Mouse (Mus musculus) lung, embryonic 15.5 days (tissue): ENCODE measurements around the gene Amotl1. TPM values are rescaled to one million over a fixed set of nuclear protein-coding genes. Genes with fewer than 3 reads are reported as not detected.

Experiments used
- ATAC-seq: fragments of 200-750 bp; cut with Nextera tagmentation; 2 replicates; pipeline ENCODE4 v1.8.0; 2017; ENCODE audit warnings: moderate number of reproducible peaks, borderline replicate concordance; ENCODE audit not compliant: low FRiP score, low TSS enrichment; ENCODE audit errors: extremely low read depth
- H3K27ac ChIP-seq: fragments of 300-500 bp; sonication (generic); 2 replicates; pipeline ENCODE4 v1.5.1; 2015; ENCODE audit warnings: moderate library complexity, mild to moderate bottlenecking, inconsistent platforms
- H3K27me3 ChIP-seq: fragments of 300-500 bp; sonication (generic); 2 replicates; pipeline ENCODE4 v1.6.1; 2015; ENCODE audit warnings: inconsistent platforms
- H3K36me3 ChIP-seq: fragments of 300-500 bp; sonication (generic); 2 replicates; pipeline ENCODE4 v1.6.1; 2015; ENCODE audit warnings: inconsistent platforms
- H3K4me1 ChIP-seq: fragments of 300-500 bp; sonication (generic); 2 replicates; pipeline ENCODE4 v1.6.1; 2015; ENCODE audit warnings: inconsistent platforms
- H3K4me2 ChIP-seq: fragments of 300-500 bp; sonication (generic); 2 replicates; pipeline ENCODE4 v1.6.1; 2015; ENCODE audit warnings: inconsistent platforms, mild to moderate bottlenecking, moderate library complexity
- H3K4me3 ChIP-seq: fragments of 300-500 bp; sonication (generic); 2 replicates; pipeline ENCODE4 v1.5.1; 2015; ENCODE audit warnings: mild to moderate bottlenecking, inconsistent platforms
- H3K9ac ChIP-seq: fragments of 300-500 bp; sonication (generic); 2 replicates; pipeline ENCODE4 v1.6.1; 2015; ENCODE audit warnings: inconsistent platforms
- H3K9me3 ChIP-seq: fragments of 300-500 bp; sonication (generic); 2 replicates; pipeline ENCODE4 v1.6.1; 2016; ENCODE audit warnings: inconsistent platforms
- WGBS: fragments of 180-500 bp; shearing (Covaris S2); methylation state at CpG from one replicate; pipeline ENCODE4 v1.1.7; 2015; 5-methylcytosine and 5-hydroxymethylcytosine counted together
- polyA plus RNA-seq: library from polyadenylated mRNA; unstranded; fragments of >200 nt; fragmentation: Nextera tagmentation; extraction: Ambion mirVana; gene quantifications from 2 replicates; pipeline ENCODE4 v1.2.1, GENCODE M21; 2015

The Amotl1 gene
- polyA plus RNA-seq, 1 experiment from 2014 or later: 19.1 TPM

GRCm38 (mm10) chr9:14662876-14663275, 18.0 kb upstream of the Amotl1 start:
- H3K4me2 ChIP-seq: no peak overlapping the region
- no peaks in the 10 kb centered on the region for H3K36me3 ChIP-seq
- H3K9ac ChIP-seq: no peak overlapping the region
- H3K9me3 ChIP-seq: no peaks in the 10 kb centered on the region
- H3K27me3 ChIP-seq: no peaks in the 10 kb centered on the region
- H3K27ac ChIP-seq: no peak overlapping the region
- no peak overlapping the region for H3K4me3 ChIP-seq
- no peaks in the 10 kb centered on the region for H3K4me1 ChIP-seq
- ATAC-seq: no peak
- 66% methylated on average over 7 of the region's 7 CpGs for WGBS

DNA sequence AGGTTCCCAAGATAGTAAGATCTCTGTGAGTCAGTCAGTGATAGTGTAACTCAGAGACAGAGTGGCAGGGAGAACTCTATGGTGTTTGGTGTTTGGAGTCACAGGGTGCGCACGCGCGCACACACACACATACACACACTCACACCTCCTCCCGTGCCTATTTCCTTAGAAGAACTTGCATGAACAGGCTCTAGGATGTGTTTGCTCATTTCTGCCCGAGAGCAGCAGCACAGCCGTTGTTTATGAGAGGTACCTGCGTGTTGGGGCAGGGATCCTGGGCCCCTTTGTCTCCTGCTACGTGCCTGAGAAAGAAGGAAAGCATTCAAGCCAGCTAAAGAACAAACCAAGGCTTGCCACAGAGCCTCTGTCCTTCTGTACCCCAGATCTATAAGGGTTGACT, 17.3 kb upstream of the Amotl1 start:
- ATAC-seq: no peak

DNA sequence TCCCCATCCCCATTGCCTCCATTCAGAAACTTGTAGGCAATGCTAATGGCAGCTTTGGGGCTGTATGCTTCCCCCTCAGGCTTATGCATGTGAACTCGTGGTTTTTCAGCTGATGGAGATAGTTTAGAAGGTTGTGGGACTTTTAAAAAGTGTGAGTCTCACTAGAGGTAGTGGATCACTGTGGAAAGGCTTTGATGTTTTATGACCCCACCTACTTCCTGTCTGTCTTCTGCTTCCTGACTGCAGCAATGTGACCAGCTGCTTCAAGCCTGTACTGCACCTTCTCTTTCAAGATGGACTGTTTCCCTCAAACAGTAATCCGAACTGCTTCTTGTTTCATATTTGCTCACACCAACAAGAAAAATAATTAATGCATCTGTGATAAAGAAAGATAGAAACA, 13.1 kb upstream of the Amotl1 start:
- Histone ChIP-seq H3K4me1 (no peaks in the 10 kb centered on the region), H3K9ac (no peak overlapping the region), H3K36me3 (no peaks in the 10 kb centered on the region), H3K27me3 (no peaks in the 10 kb centered on the region), H3K9me3 (no peaks in the 10 kb centered on the region), H3K4me3 (no peak overlapping the region), H3K27ac (no peak overlapping the region), H3K4me2 (no peak overlapping the region)
- ATAC-seq: no peak
- WGBS: 34% methylated on average over 2 of the region's 2 CpGs

More for the DNA sequence above, 17.3 kb upstream of the Amotl1 start:
- Histone ChIP-seq H3K27ac (no peak overlapping the region), H3K9me3 (no peaks in the 10 kb centered on the region), H3K36me3 (no peaks in the 10 kb centered on the region), H3K27me3 (no peaks in the 10 kb centered on the region), H3K4me3 (no peak overlapping the region), H3K9ac (no peak overlapping the region), H3K4me2 (no peak overlapping the region), H3K4me1 (no peaks in the 10 kb centered on the region)
- 78% methylated on average over 9 of the region's 9 CpGs for WGBS

- no peaks in the 10 kb centered on the region for H3K4me1 ChIP-seq
- H3K27ac ChIP-seq: no peak overlapping the region
- 64% methylated on average over 2 of the region's 2 CpGs for WGBS
- H3K36me3 ChIP-seq: no peaks in the 10 kb centered on the region
- H3K27me3 ChIP-seq: no peaks in the 10 kb centered on the region
- no peak overlapping the region for H3K9ac ChIP-seq
- H3K4me2 ChIP-seq: no peak overlapping the region
- no peak for ATAC-seq
- no peaks in the 10 kb centered on the region for H3K9me3 ChIP-seq
- no peak overlapping the region for H3K4me3 ChIP-seq
Measured at GRCm38 (mm10) chr9:14654010-14654409, 9.2 kb upstream of the Amotl1 start.

- Histone ChIP-seq H3K4me2 (no peak overlapping the region), H3K9me3 (no peaks in the 10 kb centered on the region), H3K9ac (no peak overlapping the region), H3K4me3 (no peak overlapping the region), H3K4me1 (no peaks in the 10 kb centered on the region), H3K27me3 (no peaks in the 10 kb centered on the region), H3K27ac (no peak overlapping the region), H3K36me3 (no peaks in the 10 kb centered on the region)
- 55% methylated on average over 1 of the region's 1 CpGs for WGBS
- no peak for ATAC-seq
Measured at GRCm38 (mm10) chr9:14652761-14653160, 7.9 kb upstream of the Amotl1 start.

- no peak overlapping the region for H3K4me3 ChIP-seq
- H3K27ac ChIP-seq: no peak overlapping the region
- no peak overlapping the region for H3K9ac ChIP-seq
- H3K27me3 ChIP-seq: no peaks in the 10 kb centered on the region
- H3K36me3 ChIP-seq: no peaks in the 10 kb centered on the region
- no peak for ATAC-seq
- WGBS: 73% methylated on average over 8 of the region's 8 CpGs
- H3K4me2 ChIP-seq: no peak overlapping the region
- no peaks in the 10 kb centered on the region for H3K9me3 ChIP-seq
- peaks cover 8% of the 10 kb centered on the region; the same call in 1 of the 2 replicates for H3K4me1 ChIP-seq
Measured at GRCm38 (mm10) chr9:14647849-14648248, 3.0 kb upstream of the Amotl1 start.

DNA sequence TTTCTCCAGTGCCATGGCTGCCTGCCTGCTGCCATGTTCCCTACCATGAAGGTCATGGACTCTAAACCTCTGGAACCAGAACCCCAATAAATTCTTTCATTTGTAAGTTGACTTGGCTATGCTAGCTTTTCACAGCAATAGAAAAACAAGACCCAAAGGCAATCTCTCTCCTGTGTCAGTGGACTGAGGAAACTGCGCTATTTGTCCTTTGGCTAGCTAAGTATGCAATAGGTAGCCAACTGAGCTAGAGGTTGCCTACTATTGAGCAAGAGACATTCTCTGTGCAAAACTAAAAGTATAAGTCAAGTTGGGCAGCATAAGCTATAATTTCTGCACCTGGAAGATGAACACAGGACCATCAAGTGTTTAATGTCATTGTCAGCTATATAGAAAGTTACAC, 1.8 kb upstream of the Amotl1 start:
- Histone ChIP-seq H3K9ac (no peak overlapping the region), H3K27ac (no peak overlapping the region), H3K4me3 (no peak overlapping the region), H3K9me3 (no peaks in the 10 kb centered on the region), H3K27me3 (no peaks in the 10 kb centered on the region), H3K4me1 (peaks cover 18% of the 10 kb centered on the region; the same call in 1 of the 2 replicates), H3K4me2 (no peak overlapping the region), H3K36me3 (no peaks in the 10 kb centered on the region)
- ATAC-seq: no peak
- 95% methylated on average over 1 of the region's 1 CpGs for WGBS

- 70% methylated on average over 3 of the region's 3 CpGs for WGBS
- peaks cover 24% of the 10 kb centered on the region; the same call in 1 of the 2 replicates for H3K4me1 ChIP-seq
- no peaks in the 10 kb centered on the region for H3K36me3 ChIP-seq
- no peak for ATAC-seq
- H3K4me3 ChIP-seq: no peak overlapping the region
- no peak overlapping the region for H3K9ac ChIP-seq
- no peak overlapping the region for H3K27ac ChIP-seq
- no peaks in the 10 kb centered on the region for H3K27me3 ChIP-seq
- H3K9me3 ChIP-seq: no peaks in the 10 kb centered on the region
- no peak overlapping the region for H3K4me2 ChIP-seq
Measured at GRCm38 (mm10) chr9:14646061-14646460, 1.2 kb upstream of the Amotl1 start.

- H3K4me2 ChIP-seq: no peak overlapping the region
- H3K36me3 ChIP-seq: no peaks in the 10 kb centered on the region
- ATAC-seq: no peak
- H3K27ac ChIP-seq: no peak overlapping the region
- no peaks in the 10 kb centered on the region for H3K9me3 ChIP-seq
- no peak overlapping the region for H3K9ac ChIP-seq
- 69% methylated on average over 6 of the region's 6 CpGs for WGBS
- H3K4me3 ChIP-seq: no peak overlapping the region
- H3K27me3 ChIP-seq: no peaks in the 10 kb centered on the region
- H3K4me1 ChIP-seq: peaks cover 27% of the 10 kb centered on the region
Measured at GRCm38 (mm10) chr9:14643328-14643727, 1.5 kb downstream of the Amotl1 start.

GRCm38 (mm10) chr9:14642251-14643021, 2.4 kb downstream of the Amotl1 start:
- Histone ChIP-seq H3K27ac (peak overlapping the region; percentile 75), H3K36me3 (no peaks in the 10 kb centered on the region), H3K27me3 (no peaks in the 10 kb centered on the region), H3K4me1 (peaks cover 27% of the 10 kb centered on the region), H3K9ac (no peak overlapping the region), H3K4me3 (no peak overlapping the region), H3K9me3 (no peaks in the 10 kb centered on the region), H3K4me2 (no peak overlapping the region)
- no peak for ATAC-seq
- WGBS: 10% methylated on average over 5 of the region's 5 CpGs

- peaks cover 27% of the 10 kb centered on the region for H3K4me1 ChIP-seq
- no peak overlapping the region for H3K4me2 ChIP-seq
- WGBS: 40% methylated on average over 7 of the region's 7 CpGs
- peak; percentile 54; the same call in 1 of the 2 replicates for ATAC-seq
- H3K27me3 ChIP-seq: no peaks in the 10 kb centered on the region
- H3K4me3 ChIP-seq: no peak overlapping the region
- no peaks in the 10 kb centered on the region for H3K9me3 ChIP-seq
- H3K36me3 ChIP-seq: no peaks in the 10 kb centered on the region
- peak overlapping the region; percentile 75 for H3K27ac ChIP-seq
- H3K9ac ChIP-seq: no peak overlapping the region
Measured at GRCm38 (mm10) chr9:14641310-14642067, 3.4 kb downstream of the Amotl1 start.

GRCm38 (mm10) chr9:14636244-14636643, 8.6 kb downstream of the Amotl1 start:
- WGBS: 38% methylated on average over 3 of the region's 3 CpGs
- no peak overlapping the region for H3K4me2 ChIP-seq
- peaks cover 5% of the 10 kb centered on the region for H3K4me1 ChIP-seq
- no peak overlapping the region for H3K4me3 ChIP-seq
- no peaks in the 10 kb centered on the region for H3K9me3 ChIP-seq
- no peaks in the 10 kb centered on the region for H3K36me3 ChIP-seq
- no peak overlapping the region for H3K9ac ChIP-seq
- H3K27me3 ChIP-seq: peaks cover 4% of the 10 kb centered on the region; the same call in 1 of the 2 replicates
- H3K27ac ChIP-seq: no peak overlapping the region
- ATAC-seq: no peak
